17 mouse cellular contexts compared by ENCODE assay signal in the genomic region with DNA sequence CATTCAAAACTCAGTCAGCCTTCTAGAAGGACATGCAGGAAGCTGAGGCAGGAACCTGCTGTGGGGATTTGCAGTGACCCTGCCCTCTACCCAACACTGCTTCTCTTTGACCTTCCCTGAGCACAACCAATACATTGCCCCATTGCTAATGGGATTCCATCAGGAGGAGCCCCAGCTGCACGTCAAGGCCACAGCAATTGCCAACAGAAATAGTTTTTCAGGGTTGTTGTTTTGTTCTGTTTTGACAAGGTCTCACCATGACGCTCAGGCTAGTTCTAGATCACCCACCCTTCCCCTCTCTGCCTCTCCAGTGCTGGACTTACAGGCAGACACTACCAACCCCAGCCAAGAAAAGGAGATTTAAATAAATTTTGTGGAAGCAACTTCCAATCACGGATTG.
"Had no signal": no experiment of that assay in that cellular context is flagged by ENCODE, and none has a peak within 500 bp of the region (broad histone marks: within the 10 kb centered on the region; RNA-seq: fewer than 3 reads in every experiment).

No protein-coding gene starts in this region.

- DNase-seq: cerebellum, adult 2 months; cerebellum, adult 8-10 months; cerebellum, adult 9-10 months; cerebellum, adult 9-11 months; cerebellum, postnatal 10 days; cerebellum, postnatal 14 days; cerebellum, postnatal 25 days; cerebellum, postnatal 36 days; embryo, embryonic 11 days; forebrain, postnatal 0 days; gastrocnemius, adult 2 months; gastrocnemius, postnatal 10 days; gastrocnemius, postnatal 14 days; gastrocnemius, postnatal 25 days; gastrocnemius, postnatal 36 days; heart, adult 18-20 months; heart, adult 2 months had no signal
